Mouse (Mus musculus): ENCODE measurements around the gene Wscd2. TPM values are rescaled to one million over a fixed set of nuclear protein-coding genes. Genes with fewer than 3 reads are reported as not detected.

The Wscd2 gene
- polyA plus RNA-seq, 1 experiment from 2014 or later: 14.1 TPM

- 85% methylated on average over 8 of the region's 8 CpGs for WGBS
- peaks cover 27% of the 10 kb centered on the region for H3K4me1 ChIP-seq
These were observed 118.4 kb downstream of the Wscd2 start for GRCm38 (mm10) chr5:113608511-113608910.

GRCm38 (mm10) chr5:113609891-113610290, 119.8 kb downstream of the Wscd2 start:
- WGBS: 65% methylated on average over 5 of the region's 5 CpGs
- Histone ChIP-seq H3K27me3 (peaks cover 4% of the 10 kb centered on the region; the same call in 1 of the 2 replicates), H3K9me3 (replicated peaks) (no peaks in the 10 kb centered on the region), H3K27ac (no peak overlapping the region), H3K4me1 (peaks cover 27% of the 10 kb centered on the region), H3K4me3 (no peak overlapping the region), H3K4me2 (replicated peaks) (no peak overlapping the region), H3K36me3 (no peaks in the 10 kb centered on the region), H3K9ac (no peak overlapping the region)
- no peak for ATAC-seq (ENCODE audit: low FRiP score)

More at GRCm38 (mm10) chr5:113608511-113608910, 118.4 kb downstream of the Wscd2 start:
- Histone ChIP-seq H3K27ac (no peak overlapping the region), H3K9ac (no peak overlapping the region), H3K4me3 (no peak overlapping the region), H3K27me3 (peaks cover 4% of the 10 kb centered on the region; the same call in 1 of the 2 replicates), H3K9me3 (replicated peaks) (no peaks in the 10 kb centered on the region), H3K36me3 (no peaks in the 10 kb centered on the region), H3K4me2 (replicated peaks) (no peak overlapping the region)
- no peak for ATAC-seq (ENCODE audit: low FRiP score)

DNA sequence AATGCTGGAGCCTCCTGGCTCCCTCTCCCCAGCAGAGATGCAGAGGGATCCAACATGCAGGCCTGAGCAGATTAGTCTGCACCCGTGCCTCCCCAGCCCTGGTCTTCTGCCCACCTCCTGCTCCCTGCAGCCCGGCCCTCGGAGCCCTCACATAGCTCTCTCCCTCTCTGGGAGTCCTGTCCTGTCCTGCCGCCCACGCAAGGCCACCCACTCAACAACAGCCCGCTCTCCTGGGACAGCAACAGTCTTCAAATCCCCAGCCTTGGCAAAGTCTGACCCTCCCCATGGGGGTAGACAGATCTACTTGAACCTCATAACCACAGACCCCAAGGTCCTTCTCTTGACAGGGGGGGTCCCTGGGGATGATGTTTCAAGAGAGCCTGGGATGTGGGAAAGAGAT, 120.4 kb downstream of the Wscd2 start:
- WGBS: 66% methylated on average over 6 of the region's 6 CpGs
- no peak overlapping the region for H3K4me2 ChIP-seq (replicated peaks)
- no peaks in the 10 kb centered on the region for H3K9me3 ChIP-seq (replicated peaks)
- no peaks in the 10 kb centered on the region for H3K36me3 ChIP-seq
- H3K4me3 ChIP-seq: no peak overlapping the region
- ATAC-seq (ENCODE audit: low FRiP score): peak; percentile 29; the same call in 1 of the 2 replicates
- no peak overlapping the region for H3K9ac ChIP-seq
- H3K27ac ChIP-seq: no peak overlapping the region
- H3K4me1 ChIP-seq: peaks cover 27% of the 10 kb centered on the region
- peaks cover 4% of the 10 kb centered on the region; the same call in 1 of the 2 replicates for H3K27me3 ChIP-seq

GRCm38 (mm10) chr5:113611131-113611530, 121.0 kb downstream of the Wscd2 start:
- Histone ChIP-seq H3K9ac (no peak overlapping the region), H3K4me3 (no peak overlapping the region), H3K27me3 (peaks cover 4% of the 10 kb centered on the region; the same call in 1 of the 2 replicates), H3K4me2 (replicated peaks) (no peak overlapping the region), H3K27ac (no peak overlapping the region), H3K4me1 (peaks cover 27% of the 10 kb centered on the region), H3K9me3 (replicated peaks) (no peaks in the 10 kb centered on the region), H3K36me3 (no peaks in the 10 kb centered on the region)
- WGBS: 83% methylated on average over 6 of the region's 6 CpGs
- no peak for ATAC-seq (ENCODE audit: low FRiP score)

GRCm38 (mm10) chr5:113611771-113612233, 121.7 kb downstream of the Wscd2 start:
- Histone ChIP-seq H3K9me3 (replicated peaks) (no peaks in the 10 kb centered on the region), H3K27me3 (peaks cover 4% of the 10 kb centered on the region; the same call in 1 of the 2 replicates), H3K27ac (no peak overlapping the region), H3K4me1 (peaks cover 27% of the 10 kb centered on the region), H3K36me3 (no peaks in the 10 kb centered on the region), H3K4me2 (replicated peaks) (no peak overlapping the region), H3K9ac (no peak overlapping the region), H3K4me3 (no peak overlapping the region)
- ATAC-seq (ENCODE audit: low FRiP score): no peak
- 83% methylated on average over 12 of the region's 12 CpGs for WGBS

- Histone ChIP-seq H3K4me1 (peaks cover 10% of the 10 kb centered on the region), H3K36me3 (no peaks in the 10 kb centered on the region), H3K4me3 (no peak overlapping the region), H3K4me2 (replicated peaks) (no peak overlapping the region), H3K9me3 (replicated peaks) (no peaks in the 10 kb centered on the region), H3K27ac (no peak overlapping the region), H3K9ac (no peak overlapping the region), H3K27me3 (no peaks in the 10 kb centered on the region; the same call in 1 of the 2 replicates)
- 82% methylated on average over 4 of the region's 4 CpGs for WGBS
- no peak for ATAC-seq (ENCODE audit: low FRiP score)
These were observed 128.6 kb downstream of the Wscd2 start for GRCm38 (mm10) chr5:113618716-113619115.

- no peak for ATAC-seq (ENCODE audit: low FRiP score)
- no peaks in the 10 kb centered on the region; the same call in 1 of the 2 replicates for H3K27me3 ChIP-seq
- no peak overlapping the region for H3K4me3 ChIP-seq
- H3K4me1 ChIP-seq: peaks cover 12% of the 10 kb centered on the region
- no peak overlapping the region for H3K27ac ChIP-seq
- WGBS: 55% methylated on average over 1 of the region's 1 CpGs
- no peak overlapping the region for H3K4me2 ChIP-seq (replicated peaks)
- H3K9ac ChIP-seq: no peak overlapping the region
- H3K36me3 ChIP-seq: no peaks in the 10 kb centered on the region
- no peaks in the 10 kb centered on the region for H3K9me3 ChIP-seq (replicated peaks)
These were observed 129.0 kb downstream of the Wscd2 start for GRCm38 (mm10) chr5:113619151-113619550.

DNA sequence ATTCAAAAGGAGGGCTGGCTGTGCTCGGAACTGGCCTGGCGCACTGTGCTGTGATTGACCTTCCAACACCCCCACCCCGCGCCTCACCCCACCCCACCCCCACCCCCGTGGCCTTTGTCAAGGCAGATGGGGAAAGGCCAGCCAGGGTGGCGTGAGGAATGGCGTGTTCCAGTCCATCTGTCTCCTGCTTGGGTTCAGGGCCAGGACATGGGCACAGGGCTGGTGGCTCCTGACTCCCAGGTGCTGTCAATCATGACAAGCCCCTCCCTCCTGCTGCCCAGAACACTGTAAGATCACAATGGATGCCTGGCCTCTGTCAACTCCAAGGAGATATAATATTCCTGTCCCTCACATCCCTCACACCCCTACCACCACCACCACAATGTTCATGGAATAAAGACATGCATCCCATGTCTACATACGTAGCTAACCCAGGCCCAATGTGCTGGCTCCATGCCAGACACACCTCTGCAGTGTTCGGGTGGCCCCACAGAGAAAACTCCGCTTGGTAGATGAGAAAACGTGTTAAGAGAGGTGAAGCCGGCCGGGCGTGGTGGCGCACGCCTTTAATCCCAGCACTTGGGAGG, 130.1 kb downstream of the Wscd2 start:
- H3K4me1 ChIP-seq: peaks cover 12% of the 10 kb centered on the region
- no peaks in the 10 kb centered on the region for H3K9me3 ChIP-seq (replicated peaks)
- H3K27me3 ChIP-seq: no peaks in the 10 kb centered on the region; the same call in none of the 2 replicates
- H3K4me2 ChIP-seq (replicated peaks): no peak overlapping the region
- no peaks in the 10 kb centered on the region for H3K36me3 ChIP-seq
- 63% methylated on average over 16 of the region's 16 CpGs for WGBS
- H3K4me3 ChIP-seq: no peak overlapping the region
- no peak for ATAC-seq (ENCODE audit: low FRiP score)
- no peak overlapping the region for H3K9ac ChIP-seq
- no peak overlapping the region for H3K27ac ChIP-seq

DNA sequence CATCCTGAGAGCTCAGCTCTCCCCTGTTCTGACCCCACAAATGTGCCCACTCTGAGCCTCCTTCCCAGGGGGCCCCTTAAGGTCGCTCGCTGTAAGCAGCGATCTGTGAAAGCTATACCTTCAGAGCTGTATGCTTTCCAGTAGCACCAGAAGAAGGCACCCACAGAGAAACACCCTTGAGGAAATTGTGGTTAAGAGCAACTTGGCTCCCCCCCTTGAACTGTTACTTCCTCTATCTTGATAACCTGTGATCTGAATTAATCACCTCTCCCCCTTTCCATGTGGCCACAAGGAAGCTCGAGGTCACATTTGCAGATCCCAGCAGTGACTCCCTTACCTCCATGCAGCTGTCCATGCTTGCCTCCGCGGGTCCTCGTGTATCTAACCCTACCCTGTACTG, 130.9 kb downstream of the Wscd2 start:
- H3K9ac ChIP-seq: no peak overlapping the region
- no peak overlapping the region for H3K27ac ChIP-seq
- H3K4me1 ChIP-seq: peaks cover 12% of the 10 kb centered on the region
- H3K4me2 ChIP-seq (replicated peaks): no peak overlapping the region
- ATAC-seq (ENCODE audit: low FRiP score): no peak
- H3K9me3 ChIP-seq (replicated peaks): no peaks in the 10 kb centered on the region
- no peaks in the 10 kb centered on the region for H3K36me3 ChIP-seq
- 78% methylated on average over 7 of the region's 7 CpGs for WGBS
- no peak overlapping the region for H3K4me3 ChIP-seq
- H3K27me3 ChIP-seq: no peaks in the 10 kb centered on the region; the same call in none of the 2 replicates

DNA sequence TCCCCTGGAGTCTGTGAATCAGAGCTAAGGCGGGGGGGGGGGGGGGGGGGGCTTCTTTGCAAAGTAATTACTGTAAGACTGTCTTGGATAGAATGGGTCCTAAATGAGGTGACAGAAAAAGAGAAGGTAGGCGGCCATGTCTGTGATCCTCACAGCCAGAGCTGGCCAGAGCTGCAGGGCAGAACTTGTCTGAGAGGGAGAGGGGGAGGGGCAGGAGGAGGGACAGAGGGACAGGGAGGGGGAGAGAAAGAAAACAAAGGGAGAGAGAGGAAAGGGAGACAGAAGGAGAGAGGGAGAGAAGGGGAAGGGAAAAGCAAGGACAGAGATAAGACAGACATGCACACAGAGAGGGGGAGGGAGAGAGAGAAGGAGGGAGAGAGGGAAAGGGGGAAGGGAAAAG, 132.9 kb downstream of the Wscd2 start:
- ATAC-seq (ENCODE audit: low FRiP score): no peak
- peaks cover 22% of the 10 kb centered on the region for H3K4me1 ChIP-seq
- H3K27ac ChIP-seq: no peak overlapping the region
- 27% methylated on average over 2 of the region's 2 CpGs for WGBS
- no peak overlapping the region for H3K4me3 ChIP-seq
- no peak overlapping the region for H3K4me2 ChIP-seq (replicated peaks)
- H3K9me3 ChIP-seq (replicated peaks): no peaks in the 10 kb centered on the region
- H3K9ac ChIP-seq: no peak overlapping the region
- H3K27me3 ChIP-seq: no peaks in the 10 kb centered on the region; the same call in none of the 2 replicates
- H3K36me3 ChIP-seq: no peaks in the 10 kb centered on the region

DNA sequence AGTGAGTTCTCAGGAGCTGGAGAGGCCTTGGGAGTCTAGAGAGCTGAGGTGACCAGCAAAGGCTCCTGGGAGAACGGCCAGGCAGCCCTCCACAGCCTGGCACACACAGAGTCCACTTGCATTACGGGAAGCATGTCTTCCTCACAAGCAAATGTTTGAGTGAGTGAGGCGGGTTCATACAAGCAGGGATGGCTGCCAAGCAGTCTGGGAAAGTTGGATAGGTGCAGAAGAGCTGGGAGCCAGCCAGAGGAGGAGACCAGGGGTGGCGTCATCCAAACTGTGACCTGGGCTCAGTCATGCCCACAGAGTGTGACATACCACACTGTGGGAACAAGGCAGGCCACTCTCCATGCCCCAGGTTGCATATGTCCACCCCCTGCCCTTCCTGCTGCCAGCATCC, 134.9 kb downstream of the Wscd2 start:
- Histone ChIP-seq H3K27ac (no peak overlapping the region), H3K27me3 (no peaks in the 10 kb centered on the region; the same call in 1 of the 2 replicates), H3K4me1 (peaks cover 23% of the 10 kb centered on the region), H3K9ac (no peak overlapping the region), H3K4me3 (no peak overlapping the region), H3K9me3 (replicated peaks) (no peaks in the 10 kb centered on the region), H3K4me2 (replicated peaks) (no peak overlapping the region), H3K36me3 (no peaks in the 10 kb centered on the region)
- no peak for ATAC-seq (ENCODE audit: low FRiP score)
- WGBS: 82% methylated on average over 4 of the region's 4 CpGs

DNA sequence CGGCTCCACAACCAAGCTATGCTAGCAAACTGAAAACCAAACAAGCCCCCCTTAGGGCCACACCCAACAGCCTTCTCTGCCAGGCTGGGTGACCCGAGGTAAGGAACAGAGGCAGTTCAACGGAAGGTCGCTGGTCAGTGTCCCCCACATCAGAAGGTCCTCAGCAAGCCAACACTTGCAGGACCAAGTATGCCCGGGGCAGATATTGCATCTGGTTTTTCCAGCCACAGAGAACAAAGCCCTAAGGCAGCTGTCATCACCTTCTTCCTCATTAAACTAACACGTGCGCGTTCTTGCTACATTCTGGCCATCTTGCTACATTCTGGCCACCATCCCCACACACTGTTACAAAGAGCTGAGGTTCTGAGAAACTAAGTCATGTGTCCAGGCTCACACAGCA, 136.2 kb downstream of the Wscd2 start:
- H3K36me3 ChIP-seq: no peaks in the 10 kb centered on the region
- H3K27ac ChIP-seq: no peak overlapping the region
- H3K4me1 ChIP-seq: peaks cover 23% of the 10 kb centered on the region
- no peaks in the 10 kb centered on the region for H3K9me3 ChIP-seq (replicated peaks)
- WGBS: 75% methylated on average over 8 of the region's 8 CpGs
- H3K4me2 ChIP-seq (replicated peaks): no peak overlapping the region
- no peak overlapping the region for H3K4me3 ChIP-seq
- H3K27me3 ChIP-seq: no peaks in the 10 kb centered on the region; the same call in 1 of the 2 replicates
- H3K9ac ChIP-seq: no peak overlapping the region
- no peak for ATAC-seq (ENCODE audit: low FRiP score)

GRCm38 (mm10) chr5:113626991-113627390, 136.9 kb downstream of the Wscd2 start:
- Histone ChIP-seq H3K4me1 (peaks cover 23% of the 10 kb centered on the region), H3K9me3 (replicated peaks) (no peaks in the 10 kb centered on the region), H3K4me2 (replicated peaks) (no peak overlapping the region), H3K9ac (no peak overlapping the region), H3K27me3 (no peaks in the 10 kb centered on the region; the same call in 1 of the 2 replicates), H3K36me3 (no peaks in the 10 kb centered on the region), H3K4me3 (no peak overlapping the region), H3K27ac (no peak overlapping the region)
- no peak for ATAC-seq (ENCODE audit: low FRiP score)
- WGBS: 82% methylated on average over 5 of the region's 5 CpGs
